Mouse (Mus musculus) G1E (cell line): ENCODE results near the gene Tmem138.

ENCODE experiments used
- CTCF ChIP-seq: IDR thresholded peaks from 2 replicates; pipeline ENCODE4 v1.5.1; 2012; ENCODE audit warnings: low read depth, low read length, inconsistent platforms, mixed read lengths
- GATA1 ChIP-seq: IDR thresholded peaks from 2 replicates; pipeline ENCODE4 v1.6.1; 2012; ENCODE audit warnings: borderline replicate concordance, low read length, inconsistent platforms, mixed read lengths
- TAL1 ChIP-seq: conservative IDR thresholded peaks from 2 replicates; pipeline ENCODE4 v1.6.1; 2012; ENCODE audit warnings: low read depth, low read length, inconsistent platforms, mixed read lengths

- TF ChIP-seq GATA1 (no peak), CTCF (no peak), TAL1 (no peak)
These were observed 37.7 kb downstream of the Tmem138 start for GRCm38 (mm10) chr19:10539454-10539853.
